Mouse (Mus musculus) kidney, embryonic 15.5 days (tissue): Measurements from ENCODE around the gene Sulf2. TPM values are rescaled to one million over a fixed set of nuclear protein-coding genes. Genes with fewer than 3 reads are reported as not detected.

Experiments
- ATAC-seq: fragments of 200-750 bp; cut with Nextera tagmentation; replicated peaks from 2 replicates; pipeline ENCODE4 v1.8.0; 2017; ENCODE audit warnings: moderate TSS enrichment; ENCODE audit not compliant: low FRiP score
- H3K27ac ChIP-seq: fragments of 300-500 bp; sonication (generic); 2 replicates; pipeline ENCODE4 v1.5.1; 2015; ENCODE audit warnings: mild to moderate bottlenecking, inconsistent platforms
- H3K27me3 ChIP-seq: fragments of 300-500 bp; sonication (generic); 2 replicates; pipeline ENCODE4 v1.6.1; 2015; ENCODE audit warnings: inconsistent platforms
- H3K36me3 ChIP-seq: fragments of 300-500 bp; sonication (generic); 2 replicates; pipeline ENCODE4 v1.6.1; 2015; ENCODE audit warnings: inconsistent platforms
- H3K4me1 ChIP-seq: fragments of 300-500 bp; sonication (generic); 2 replicates; pipeline ENCODE4 v1.6.1; 2015; ENCODE audit warnings: inconsistent platforms
- H3K4me2 ChIP-seq: fragments of 300-500 bp; sonication (generic); 2 replicates; pipeline ENCODE4 v1.6.1; 2015; ENCODE audit warnings: moderate library complexity, mild to moderate bottlenecking, inconsistent platforms
- H3K4me3 ChIP-seq: fragments of 300-500 bp; sonication (generic); replicated peaks from 2 replicates; pipeline ENCODE4 v1.5.1; 2015; ENCODE audit warnings: mild to moderate bottlenecking, inconsistent platforms
- H3K9ac ChIP-seq: fragments of 300-500 bp; sonication (generic); 2 replicates; pipeline ENCODE4 v1.6.1; 2015; ENCODE audit warnings: mild to moderate bottlenecking, inconsistent platforms
- H3K9me3 ChIP-seq: fragments of 300-500 bp; sonication (generic); replicated peaks from 2 replicates; pipeline ENCODE4 v1.6.1; 2016; ENCODE audit warnings: inconsistent platforms
- WGBS: fragments of 180-500 bp; shearing (Covaris S2); methylation state at CpG from one replicate; pipeline ENCODE4 v1.1.7; 2015; ENCODE audit warnings: mixed read lengths; 5-methylcytosine and 5-hydroxymethylcytosine counted together
- polyA plus RNA-seq: library from polyadenylated mRNA; unstranded; fragments of >200 nt; fragmentation: Nextera tagmentation; extraction: Ambion mirVana; gene quantifications from 2 replicates; pipeline ENCODE4 v1.2.1, GENCODE M21; 2015

Gene Sulf2
- polyA plus RNA-seq, 1 experiment from 2014 or later: 65.3 TPM

GRCm38 (mm10) chr2:166145031-166145430 is 10.4 kb downstream of the Sulf2 start:
- no peak overlapping the region for H3K4me3 ChIP-seq
- no peaks in the 10 kb centered on the region for H3K36me3 ChIP-seq
- H3K9ac ChIP-seq: no peak overlapping the region
- H3K4me2 ChIP-seq: no peak overlapping the region
- WGBS: 59% methylated on average over 8 of the region's 8 CpGs
- no peaks in the 10 kb centered on the region for H3K27me3 ChIP-seq
- no peak for ATAC-seq
- H3K9me3 ChIP-seq: no peaks in the 10 kb centered on the region
- peak overlapping the region; percentile 63 for H3K27ac ChIP-seq
- H3K4me1 ChIP-seq: peaks cover 90% of the 10 kb centered on the region

- Histone ChIP-seq H3K27ac (peak overlapping the region; percentile 49; the same call in 1 of the 2 replicates), H3K4me1 (peaks cover 81% of the 10 kb centered on the region), H3K9me3 (no peaks in the 10 kb centered on the region), H3K4me3 (no peak overlapping the region), H3K27me3 (no peaks in the 10 kb centered on the region), H3K9ac (no peak overlapping the region), H3K36me3 (0 out of 2 replicates have a peak, but pooled peaks cover 3% of the 10 kb centered on the region), H3K4me2 (no peak overlapping the region)
- ATAC-seq: no peak
- WGBS: 80% methylated on average over 5 of the region's 5 CpGs
Observed at GRCm38 (mm10) chr2:166143871-166144270, 11.6 kb downstream of the Sulf2 start.

DNA sequence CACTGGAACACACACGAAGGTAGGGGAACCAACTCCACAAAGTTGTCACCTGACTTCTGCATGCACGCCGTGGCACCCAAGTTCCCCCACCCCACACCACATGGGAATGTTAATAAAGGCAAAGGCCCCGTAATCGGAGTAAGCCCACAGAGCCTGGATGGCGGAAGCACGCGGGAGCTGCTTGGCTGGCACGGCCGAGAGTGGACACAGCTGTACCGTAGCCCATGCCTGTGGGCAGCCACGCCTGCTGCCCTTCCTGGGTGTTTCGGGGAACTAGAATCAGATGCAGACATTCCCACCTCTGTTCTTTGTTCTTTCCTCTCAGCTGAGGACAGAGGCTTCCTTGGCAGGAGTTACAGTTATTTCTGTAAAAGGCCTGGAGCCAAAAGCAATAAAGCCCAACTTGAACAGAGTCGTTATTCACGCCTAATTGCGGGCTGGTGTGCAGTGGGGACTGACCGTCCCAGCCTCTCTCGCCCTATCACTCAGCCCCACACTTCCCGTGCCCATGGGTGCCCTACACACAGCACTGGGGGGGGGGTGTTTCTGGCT is 12.8 kb downstream of the Sulf2 start:
- H3K4me3 ChIP-seq: no peak overlapping the region
- peak overlapping the region; percentile 40 for H3K4me2 ChIP-seq
- 15% methylated on average over 19 of the region's 19 CpGs for WGBS
- H3K4me1 ChIP-seq: peaks cover 68% of the 10 kb centered on the region
- no peaks in the 10 kb centered on the region for H3K27me3 ChIP-seq
- H3K9ac ChIP-seq: no peak overlapping the region
- peak; percentile 31 for ATAC-seq
- H3K36me3 ChIP-seq: 0 out of 2 replicates have a peak, but pooled peaks cover 5% of the 10 kb centered on the region
- H3K9me3 ChIP-seq: no peaks in the 10 kb centered on the region
- peak overlapping the region; percentile 90 for H3K27ac ChIP-seq

DNA sequence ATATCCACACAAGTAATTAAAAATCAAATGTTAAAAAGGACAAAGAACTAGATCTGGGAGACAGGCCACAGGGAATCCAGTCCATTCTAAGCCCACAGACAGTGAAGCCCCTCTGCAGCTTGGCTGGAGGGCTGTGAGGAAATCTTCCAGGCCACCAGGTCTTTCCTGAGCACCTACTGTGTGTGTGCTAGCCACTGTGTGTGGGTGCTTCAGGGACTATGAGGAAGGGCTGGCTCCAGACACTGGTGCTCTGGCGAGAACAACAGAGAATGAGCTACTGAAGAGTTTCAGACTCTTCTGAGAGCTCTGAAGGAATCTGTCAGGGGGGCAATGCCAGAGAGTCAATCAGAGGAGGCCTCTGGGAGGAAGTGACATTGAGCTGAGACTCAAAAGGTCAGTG is 13.6 kb downstream of the Sulf2 start:
- Histone ChIP-seq H3K27me3 (no peaks in the 10 kb centered on the region), H3K4me2 (no peak overlapping the region), H3K27ac (peak overlapping the region; percentile 62), H3K36me3 (0 out of 2 replicates have a peak, but pooled peaks cover 5% of the 10 kb centered on the region), H3K9ac (no peak overlapping the region), H3K4me3 (no peak overlapping the region), H3K9me3 (no peaks in the 10 kb centered on the region), H3K4me1 (peaks cover 61% of the 10 kb centered on the region)
- no peak for ATAC-seq
- WGBS: 59% methylated on average over 1 of the region's 1 CpGs

GRCm38 (mm10) chr2:166141039-166141438 is 14.4 kb downstream of the Sulf2 start:
- Histone ChIP-seq H3K27ac (no peak overlapping the region), H3K27me3 (no peaks in the 10 kb centered on the region), H3K36me3 (0 out of 2 replicates have a peak, but pooled peaks cover 5% of the 10 kb centered on the region), H3K4me3 (no peak overlapping the region), H3K4me2 (no peak overlapping the region), H3K9ac (no peak overlapping the region), H3K9me3 (no peaks in the 10 kb centered on the region), H3K4me1 (peaks cover 59% of the 10 kb centered on the region)
- 88% methylated on average over 6 of the region's 6 CpGs for WGBS
- no peak for ATAC-seq

DNA sequence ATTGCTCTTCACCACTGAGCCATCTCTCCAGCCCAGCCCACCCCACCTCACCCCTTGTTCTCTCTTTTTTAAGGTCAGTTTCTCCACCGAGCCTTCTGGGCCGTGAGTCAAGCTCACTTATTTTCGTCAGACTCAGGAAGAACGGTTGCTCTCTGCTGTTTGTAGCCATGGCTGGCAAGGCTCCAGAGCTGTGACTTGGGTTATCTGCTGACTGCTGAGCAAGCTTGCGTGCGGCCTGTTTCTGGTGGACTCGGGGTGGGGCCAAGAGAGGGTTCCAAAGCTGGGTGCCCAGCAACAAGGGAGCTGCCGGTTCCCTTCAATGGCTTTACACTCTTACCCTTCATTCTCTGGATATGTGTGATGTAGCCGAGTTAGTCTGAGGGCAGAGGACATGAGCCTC is 15.0 kb downstream of the Sulf2 start:
- Histone ChIP-seq H3K4me3 (no peak overlapping the region), H3K4me1 (peaks cover 59% of the 10 kb centered on the region), H3K36me3 (0 out of 2 replicates have a peak, but pooled peaks cover 5% of the 10 kb centered on the region), H3K27ac (no peak overlapping the region), H3K27me3 (no peaks in the 10 kb centered on the region), H3K4me2 (no peak overlapping the region), H3K9me3 (no peaks in the 10 kb centered on the region), H3K9ac (no peak overlapping the region)
- no peak for ATAC-seq
- 74% methylated on average over 9 of the region's 9 CpGs for WGBS

GRCm38 (mm10) chr2:166138308-166138707 is 17.2 kb downstream of the Sulf2 start:
- Histone ChIP-seq H3K27ac (no peak overlapping the region), H3K4me3 (no peak overlapping the region), H3K4me2 (no peak overlapping the region), H3K27me3 (no peaks in the 10 kb centered on the region), H3K9ac (no peak overlapping the region), H3K36me3 (0 out of 2 replicates have a peak, but pooled peaks cover 5% of the 10 kb centered on the region), H3K4me1 (peaks cover 40% of the 10 kb centered on the region), H3K9me3 (no peaks in the 10 kb centered on the region)
- WGBS: 57% methylated on average over 1 of the region's 1 CpGs
- ATAC-seq: no peak

GRCm38 (mm10) chr2:166137467-166137866 is 18.0 kb downstream of the Sulf2 start:
- no peak overlapping the region for H3K9ac ChIP-seq
- H3K4me3 ChIP-seq: no peak overlapping the region
- 0 out of 2 replicates have a peak, but pooled peaks cover 8% of the 10 kb centered on the region for H3K36me3 ChIP-seq
- no peak overlapping the region for H3K27ac ChIP-seq
- H3K27me3 ChIP-seq: no peaks in the 10 kb centered on the region
- peaks cover 31% of the 10 kb centered on the region for H3K4me1 ChIP-seq
- H3K4me2 ChIP-seq: no peak overlapping the region
- ATAC-seq: no peak
- WGBS: 89% methylated on average over 4 of the region's 4 CpGs
- H3K9me3 ChIP-seq: no peaks in the 10 kb centered on the region

DNA sequence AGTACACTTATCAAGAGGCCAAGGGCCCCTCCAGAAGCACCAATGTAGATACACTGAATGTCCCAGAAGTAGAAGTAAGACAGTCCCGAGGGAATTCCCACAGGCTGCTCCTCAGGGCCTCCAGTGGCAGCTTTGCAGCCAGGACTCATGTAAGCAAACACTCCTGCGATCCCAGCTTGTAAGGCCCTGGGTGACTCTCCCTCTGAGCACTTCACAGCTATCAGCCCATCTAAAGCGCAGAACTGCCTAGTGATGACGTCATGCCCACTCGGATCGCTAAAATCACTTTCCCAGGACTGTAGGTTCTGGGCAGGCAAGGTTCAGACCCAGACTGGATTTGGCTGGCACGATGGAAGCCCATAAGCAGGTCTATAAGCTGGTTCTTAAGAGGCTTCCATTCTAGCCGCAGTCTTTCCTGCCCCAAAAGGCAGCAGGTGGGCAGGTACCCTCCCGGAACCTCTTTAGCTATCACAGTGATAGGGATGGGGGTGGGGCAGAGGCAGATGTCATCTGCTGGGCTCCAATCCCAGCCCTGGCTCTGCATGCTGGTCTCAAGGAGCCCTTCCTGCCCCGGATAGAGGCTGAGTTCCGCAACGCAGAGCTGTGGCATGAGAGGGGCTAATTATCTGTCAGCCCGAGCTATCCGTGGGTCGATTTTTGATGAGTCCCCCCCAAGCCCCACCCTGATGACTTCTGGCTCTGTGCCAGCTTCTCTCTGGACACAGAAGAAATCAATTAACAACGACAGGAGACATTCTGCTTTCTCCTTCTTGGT is 19.6 kb downstream of the Sulf2 start:
- no peaks in the 10 kb centered on the region for H3K27me3 ChIP-seq

DNA sequence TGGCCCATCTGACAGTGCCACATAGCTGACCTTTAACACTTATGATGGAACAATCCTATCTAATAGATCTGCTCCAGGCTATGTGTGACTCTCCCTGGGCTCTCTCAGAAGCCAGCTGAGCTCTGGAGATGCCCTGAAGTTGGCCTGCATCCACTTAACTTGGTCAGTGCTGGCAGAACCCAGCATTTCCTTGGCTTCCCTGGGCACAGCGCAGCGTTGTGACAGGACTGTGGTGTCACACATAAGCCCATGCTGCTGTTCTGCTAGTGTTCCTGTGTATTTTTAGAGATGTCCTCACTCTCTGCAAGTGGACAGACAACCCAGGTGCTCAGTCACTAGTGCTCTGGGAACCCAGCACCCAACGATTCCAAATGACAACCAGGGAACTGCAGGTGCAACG is 26.7 kb downstream of the Sulf2 start:
- Histone ChIP-seq H3K9ac (no peak overlapping the region), H3K27ac (0 out of 2 replicates have a peak overlapping the region, but pooled peaks have one; percentile 0), H3K4me1 (peaks cover 29% of the 10 kb centered on the region), H3K4me3 (no peak overlapping the region), H3K4me2 (no peak overlapping the region), H3K36me3 (peaks cover 34% of the 10 kb centered on the region), H3K27me3 (no peaks in the 10 kb centered on the region), H3K9me3 (no peaks in the 10 kb centered on the region)
- ATAC-seq: no peak
- WGBS: 89% methylated on average over 4 of the region's 4 CpGs

More for the DNA sequence above, 19.6 kb downstream of the Sulf2 start:
- Histone ChIP-seq H3K9ac (no peak overlapping the region), H3K4me3 (no peak overlapping the region), H3K4me2 (no peak overlapping the region), H3K27ac (0 out of 2 replicates have a peak overlapping the region, but pooled peaks have one; percentile 25), H3K36me3 (peaks cover 20% of the 10 kb centered on the region), H3K9me3 (no peaks in the 10 kb centered on the region), H3K4me1 (peaks cover 22% of the 10 kb centered on the region)
- no peak for ATAC-seq
- WGBS: 49% methylated on average over 16 of the region's 16 CpGs

DNA sequence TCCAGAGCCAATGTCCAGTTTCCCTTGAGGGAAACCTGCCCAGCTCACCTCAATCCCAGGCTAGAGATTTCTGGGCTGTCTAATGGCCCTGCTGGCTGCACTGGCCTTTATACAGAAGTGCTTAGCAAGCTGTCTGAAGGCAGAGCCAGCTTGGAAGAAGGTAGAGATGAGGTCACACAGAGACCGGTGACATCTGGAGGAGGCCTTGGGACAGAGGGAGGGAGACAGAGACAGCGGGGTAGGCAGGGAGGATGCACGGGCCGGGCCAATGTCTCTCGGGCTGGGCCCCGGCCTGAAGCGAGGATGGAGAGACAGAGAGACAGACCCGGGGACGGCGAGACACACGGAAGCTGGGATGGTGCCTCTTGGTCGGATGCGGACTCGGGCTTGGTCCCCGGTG is 27.4 kb downstream of the Sulf2 start:
- Histone ChIP-seq H3K9me3 (no peaks in the 10 kb centered on the region), H3K4me1 (peaks cover 29% of the 10 kb centered on the region), H3K4me3 (no peak overlapping the region), H3K27ac (no peak overlapping the region), H3K36me3 (peaks cover 37% of the 10 kb centered on the region), H3K4me2 (no peak overlapping the region), H3K9ac (no peak overlapping the region), H3K27me3 (no peaks in the 10 kb centered on the region)
- ATAC-seq: no peak
- 88% methylated on average over 15 of the region's 15 CpGs for WGBS

- H3K27me3 ChIP-seq: no peaks in the 10 kb centered on the region
- peaks cover 36% of the 10 kb centered on the region for H3K4me1 ChIP-seq
- no peak overlapping the region for H3K4me3 ChIP-seq
- 78% methylated on average over 11 of the region's 11 CpGs for WGBS
- no peak overlapping the region for H3K4me2 ChIP-seq
- no peak overlapping the region for H3K9ac ChIP-seq
- peaks cover 26% of the 10 kb centered on the region for H3K36me3 ChIP-seq
- ATAC-seq: no peak
- H3K9me3 ChIP-seq: no peaks in the 10 kb centered on the region
- H3K27ac ChIP-seq: no peak overlapping the region
Observed at GRCm38 (mm10) chr2:166126343-166126742, 29.1 kb downstream of the Sulf2 start.
